Mouse (Mus musculus) lung, adult 2 months (tissue): ENCODE measurements around the gene Aip.

Experiments
- CTCF ChIP-seq: fragments of 200-500 bp; IDR thresholded peaks from 2 replicates; pipeline ENCODE4 v1.5.1; 2011; ENCODE audit warnings: mild to moderate bottlenecking, low read length, control low read depth; ENCODE audit not compliant: insufficient read depth
- POLR2A ChIP-seq: fragments of 200-500 bp; IDR thresholded peaks from 2 replicates; pipeline ENCODE4 v1.6.1; 2011; ENCODE audit warnings: low read depth, mild to moderate bottlenecking, control low read depth, low read length, borderline replicate concordance; ENCODE audit errors: extremely low read depth

GRCm38 (mm10) chr19:4122411-4123370 is 3.0 kb downstream of the Aip start:
- no peak for TF ChIP-seq CTCF
- TF ChIP-seq POLR2A, result no peak
